In the genomic region with DNA sequence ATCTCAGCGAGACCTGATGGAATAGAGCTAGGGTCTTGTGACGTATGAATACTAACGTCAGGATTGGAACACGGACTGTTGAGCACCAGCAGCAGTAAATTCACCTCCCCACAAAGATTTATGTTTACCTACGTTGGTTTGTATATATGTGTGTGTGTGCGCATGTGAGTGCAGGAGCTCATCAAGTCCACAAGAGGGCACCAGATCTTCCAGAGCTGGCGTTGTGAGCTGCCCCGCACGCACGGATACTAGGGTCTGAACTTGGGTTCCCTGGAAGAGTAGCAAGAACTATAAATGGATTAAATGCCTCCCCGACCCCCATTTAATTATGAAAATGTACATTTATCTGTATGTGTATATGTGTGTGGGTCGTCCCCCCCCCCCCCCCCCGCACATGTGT, we compare ENCODE assay signal across 16 mouse cellular contexts. TPM values are rescaled to one million over a fixed set of nuclear protein-coding genes. Genes with fewer than 3 reads are reported as not detected.
DNase-seq lines count a peak whose midpoint lies in the region; ATAC-seq and TF ChIP-seq lines count a peak whose summit lies in the region.
"Had no signal": no experiment of that assay in that cellular context is flagged by ENCODE, and none has a peak within 500 bp of the region (broad histone marks: within the 10 kb centered on the region; RNA-seq: fewer than 3 reads in every experiment).

No protein-coding gene starts in this region.

- no peaks in the 10 kb centered on the region for H3K27me3 ChIP-seq in kidney, adult 2 months (replicated peaks; ENCODE audit: control insufficient read depth, insufficient read depth, low read length)
- H3K27me3 ChIP-seq in lung, embryonic 14.5 days (ENCODE audit: insufficient read depth, low read length), result no peaks in the 10 kb centered on the region
- H3K27me3 ChIP-seq: limb, embryonic 15.5 days had no signal

- H3K9me3 ChIP-seq in lung, embryonic 14.5 days (ENCODE audit: low read depth, low read length), result no peaks in the 10 kb centered on the region
- H3K9me3 ChIP-seq: limb, embryonic 15.5 days had no signal

- TF ChIP-seq CTCF in kidney, adult 2 months (conservative IDR thresholded peaks at IDR 0.05; ENCODE audit: insufficient read depth, insufficient read length, low read depth, low read length), result 0 out of 2 replicates have a peak, but pooled peaks have one; percentile 11
- TF ChIP-seq CTCF in lung, embryonic 14.5 days (IDR thresholded peaks at IDR 0.05; ENCODE audit: low read depth), result peak; percentile 24; the same call in 1 of the 2 replicates

- peaks cover 12% of the 10 kb centered on the region for H3K4me1 ChIP-seq in kidney, adult 2 months (ENCODE audit: control insufficient read depth, insufficient read depth, low read length)
- H3K4me1 ChIP-seq in lung, embryonic 14.5 days (ENCODE audit: insufficient read depth), result 0 out of 2 replicates have a peak, but pooled peaks cover 6% of the 10 kb centered on the region

- no peak overlapping the region for H3K27ac ChIP-seq in kidney, adult 2 months (ENCODE audit: insufficient read depth, low read depth, low read length)
- no peak overlapping the region for H3K27ac ChIP-seq in lung, embryonic 14.5 days (ENCODE audit: low read depth)
- H3K27ac ChIP-seq: forebrain, embryonic 12.5 days had no signal

- H3K9ac ChIP-seq in lung, embryonic 14.5 days, result no peak overlapping the region
- H3K9ac ChIP-seq: forebrain, embryonic 12.5 days; limb, embryonic 15.5 days had no signal

- WGBS in kidney, adult 2 months, result 91% methylated on average over 13 of the region's 13 CpGs
- WGBS in lung, embryonic 14.5 days, result 94% methylated on average over 12 of the region's 13 CpGs

- TF ChIP-seq POLR2A in kidney, adult 2 months (IDR thresholded peaks at IDR 0.05; ENCODE audit: low read depth, low read length), result no peak

- H3K4me3 ChIP-seq in kidney, adult 2 months (ENCODE audit: insufficient read depth, low read depth, low read length), result no peak overlapping the region
- H3K4me3 ChIP-seq in lung, embryonic 14.5 days (ENCODE audit: low read depth, low read length), result no peak overlapping the region
- H3K4me3 ChIP-seq: forebrain, embryonic 12.5 days; limb, embryonic 15.5 days; myocyte had no signal

- H3K36me3 ChIP-seq in kidney, adult 2 months (ENCODE audit: control insufficient read depth, insufficient read depth, low read length), result no peaks in the 10 kb centered on the region
- H3K36me3 ChIP-seq in lung, embryonic 14.5 days (ENCODE audit: insufficient read depth), result no peaks in the 10 kb centered on the region
- H3K36me3 ChIP-seq: forebrain, embryonic 12.5 days; limb, embryonic 15.5 days had no signal

- no peak for ATAC-seq in CD4-positive, CD25-positive, alpha-beta regulatory T cell, adult 4 months
- no peak for ATAC-seq in lung, embryonic 14.5 days (ENCODE audit: insufficient read depth)

- no peak overlapping the region for H3K4me2 ChIP-seq in lung, embryonic 14.5 days
- H3K4me2 ChIP-seq: forebrain, embryonic 12.5 days; heart, embryonic 11.5 days had no signal

- peak; percentile 27 for DNase-seq in CD4-positive, CD25-positive, alpha-beta regulatory T cell, adult 2 months (ENCODE audit: low read depth, low spot score)
- DNase-seq in kidney, adult 2 months, result no peak
- DNase-seq in kidney, postnatal 10 days, result no peak
- no peak for DNase-seq in lung, embryonic 14.5 days
- no peak for DNase-seq in lung, postnatal 14 days
- peak; percentile 76 for DNase-seq in ZHBTc4 (ENCODE audit: low read depth, low spot score)
- DNase-seq in natural killer cell, adult 2 months (ENCODE audit: low spot score in 2 of 2), result no peak
- DNase-seq: cerebellum, adult 11 months; cerebellum, postnatal 14 days; gastrocnemius, postnatal 36 days; thymus, postnatal 4 days had no signal

RNA-seq across cellular contexts. Expression of gene Tmem120b, which starts 12.3 kb away (rescaled TPM):
- polyA plus RNA-seq in CD4-positive, CD25-positive, alpha-beta regulatory T cell, adult 4 months (2017; shearing (Covaris generic)), result 1 to 10 TPM; 3.4 to 4.3 TPM
- 9.9 and 12.7 TPM in 2 replicates for polyA plus RNA-seq in kidney, adult 2 months (2012; rRNA removed)
- polyA plus RNA-seq in lung, embryonic 14.5 days (2014; fragmentation: Nextera tagmentation; extraction: Ambion mirVana), result 8.2 and 10.0 TPM in 2 replicates

RNA-seq across cellular contexts. Expression of gene Morn3, which starts 33.7 kb away (rescaled TPM):
- 1 to 10 TPM; 5.2 to 6.9 TPM for polyA plus RNA-seq in CD4-positive, CD25-positive, alpha-beta regulatory T cell, adult 4 months (2017; shearing (Covaris generic))
- 0.06 and 0.08 TPM in 2 replicates for polyA plus RNA-seq in kidney, adult 2 months (2012; rRNA removed)
- 0.72 TPM in 1 of 2 replicates, not detected in the other for polyA plus RNA-seq in lung, embryonic 14.5 days (2014; fragmentation: Nextera tagmentation; extraction: Ambion mirVana)
- polyA plus RNA-seq: myocyte had no signal

RNA-seq across cellular contexts. Expression of gene Rhof, which starts 52.0 kb away (rescaled TPM):
- polyA plus RNA-seq in CD4-positive, CD25-positive, alpha-beta regulatory T cell, adult 4 months (2017; shearing (Covaris generic)), result 100 to 1,000 TPM in 1 of 2 experiments, 10 to 100 TPM in 1; 80.6 to 101 TPM
- polyA plus RNA-seq in kidney, adult 2 months (2012; rRNA removed), result 12.1 and 13.4 TPM in 2 replicates
- 2.4 and 2.5 TPM in 2 replicates for polyA plus RNA-seq in lung, embryonic 14.5 days (2014; fragmentation: Nextera tagmentation; extraction: Ambion mirVana)

Comparison
In these comparisons a context has a peak if more than half of its experiments do, and no peak if none do; other contexts are left out.
1. DNase-seq: peak in CD4-positive, CD25-positive, alpha-beta regulatory T cell, adult 2 months (single experiment) and ZHBTc4 (single experiment); none in kidney, adult 2 months (single experiment), kidney, postnatal 10 days (single experiment), lung, embryonic 14.5 days (single experiment), lung, postnatal 14 days (single experiment) and natural killer cell, adult 2 months (0 of 2).